Mouse (Mus musculus) urinary bladder, adult 2 months (tissue): ENCODE measurements around the gene Phc3. TPM values are rescaled to one million over a fixed set of nuclear protein-coding genes. Genes with fewer than 3 reads are reported as not detected.

Experiments
- DNase-seq: peaks from one replicate; pipeline ENCODE4 v3.0.0; 2022; ENCODE audit warnings: low spot score
- polyA plus RNA-seq: library from polyadenylated mRNA; depleted of rRNA; stranded (reverse); fragments of >200 nt; gene quantifications from 2 replicates; pipeline ENCODE4 v1.2.3, GENCODE M21; 2012; rRNA removed

Gene Phc3
- polyA plus RNA-seq = 20.9 and 25.0 TPM in 2 replicates

DNA sequence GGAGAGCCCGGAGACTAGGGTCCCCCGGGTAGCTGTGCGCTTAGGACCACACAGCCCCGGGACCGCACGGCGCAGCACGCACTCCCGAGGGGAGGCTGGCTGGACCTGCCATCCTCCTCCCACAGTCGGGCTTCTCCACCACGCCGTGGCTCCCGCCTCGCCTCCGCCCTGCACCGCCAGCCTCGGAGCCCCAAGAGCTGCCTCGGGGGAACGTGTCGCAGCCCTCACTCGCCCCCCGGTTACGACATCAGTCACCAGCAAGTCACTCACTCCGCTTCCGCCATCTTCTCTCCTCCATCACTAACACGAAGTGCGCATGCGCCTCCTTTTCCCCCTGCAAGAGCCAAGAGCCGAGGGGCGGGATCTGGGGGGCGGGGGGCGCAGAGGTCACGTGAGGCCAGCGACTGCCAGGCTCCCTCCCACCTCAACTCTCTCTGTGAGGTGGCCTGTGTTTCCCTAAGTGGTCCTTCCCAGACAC is at the start of gene Phc3:
Gene Phc3, minus strand, starts transcription at position 312 of the 478 bp plus-strand sequence.
- DNase-seq = peak; percentile 86

DNA sequence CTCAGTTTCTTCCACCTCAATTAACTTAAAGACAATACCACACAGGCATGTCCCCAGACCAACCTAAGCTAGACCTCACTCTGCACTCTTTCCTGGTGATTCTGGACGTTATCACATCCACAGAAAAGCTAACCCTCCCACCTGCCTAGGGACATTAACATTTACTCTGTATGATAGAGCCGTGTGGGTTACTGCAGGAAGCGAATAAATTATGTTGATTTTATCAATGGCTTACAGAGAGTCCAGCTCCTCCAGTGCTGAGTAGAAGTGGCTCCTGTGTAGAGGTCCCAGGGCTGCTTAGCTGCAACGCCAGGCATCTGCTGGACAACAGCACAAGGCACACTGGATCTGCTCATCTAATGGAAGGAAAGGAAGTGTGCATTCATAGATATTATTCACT is 48.4 kb upstream of the Phc3 start:
- DNase-seq = no peak

DNA sequence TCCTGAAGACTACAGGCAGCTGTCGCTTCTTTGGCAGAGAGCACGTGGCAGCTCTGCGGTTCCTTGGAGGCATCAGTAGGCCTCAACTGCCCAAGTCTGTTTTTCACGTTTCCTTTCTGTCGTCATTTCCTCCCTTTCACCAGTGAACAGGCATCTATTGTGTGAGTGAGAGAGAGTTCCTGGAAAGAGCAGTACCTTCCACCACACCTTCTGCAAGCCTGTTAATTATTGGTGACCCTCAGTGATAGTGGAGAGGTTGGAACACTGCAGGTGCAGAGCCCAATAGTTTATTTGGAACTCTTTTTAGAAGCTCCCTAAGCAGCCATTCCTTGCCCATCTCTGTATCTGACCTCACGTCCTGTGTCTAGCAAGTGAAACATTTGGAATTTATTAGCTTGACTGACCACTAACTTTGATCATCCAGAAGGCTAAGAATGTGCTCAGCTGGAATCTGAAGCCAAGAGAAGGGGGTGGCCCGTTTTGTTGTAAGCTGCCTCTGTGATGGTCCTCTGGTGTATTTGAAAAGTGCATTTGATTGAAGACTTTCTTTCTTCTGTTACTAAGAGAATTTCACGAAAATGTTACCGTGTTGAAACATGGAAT is 47.5 kb upstream of the Phc3 start:
- DNase-seq = no peak

DNA sequence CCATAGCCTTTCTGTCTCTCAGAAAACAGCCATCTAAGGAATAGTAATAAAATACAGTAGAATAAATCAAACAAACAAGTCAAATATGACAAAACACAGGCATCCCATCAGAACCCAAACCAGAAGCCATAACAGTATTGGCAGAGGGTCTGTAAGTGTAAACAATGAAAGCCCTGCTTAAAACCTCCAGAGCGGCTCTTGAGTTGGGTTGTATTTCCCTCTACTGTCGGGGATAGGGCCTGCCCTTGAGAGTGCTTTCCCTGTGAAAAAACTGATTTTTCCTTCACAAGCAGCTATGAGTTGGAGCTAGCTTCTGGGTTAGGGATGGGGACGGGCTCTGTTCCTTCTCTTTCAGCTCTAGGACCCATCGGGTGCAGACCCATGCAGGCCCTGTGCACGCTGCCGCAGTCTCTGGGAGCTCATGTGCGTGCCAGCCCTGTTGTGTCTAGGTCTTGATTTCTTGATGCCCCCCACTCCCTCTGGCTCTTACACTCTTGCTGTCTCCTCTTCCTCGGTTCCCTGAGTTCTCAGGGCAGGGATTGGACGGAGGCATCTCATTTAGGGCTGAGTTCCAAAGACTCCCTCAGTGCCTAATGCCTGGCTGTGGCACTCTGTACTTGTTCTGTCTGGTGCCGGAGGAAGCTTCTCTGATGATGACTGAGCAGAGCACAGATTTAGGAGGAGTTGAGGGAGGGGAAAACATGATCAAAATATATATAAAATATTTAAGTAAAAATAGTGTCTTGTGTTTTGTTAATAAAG is 46.6 kb upstream of the Phc3 start:
- no peak for DNase-seq

DNA sequence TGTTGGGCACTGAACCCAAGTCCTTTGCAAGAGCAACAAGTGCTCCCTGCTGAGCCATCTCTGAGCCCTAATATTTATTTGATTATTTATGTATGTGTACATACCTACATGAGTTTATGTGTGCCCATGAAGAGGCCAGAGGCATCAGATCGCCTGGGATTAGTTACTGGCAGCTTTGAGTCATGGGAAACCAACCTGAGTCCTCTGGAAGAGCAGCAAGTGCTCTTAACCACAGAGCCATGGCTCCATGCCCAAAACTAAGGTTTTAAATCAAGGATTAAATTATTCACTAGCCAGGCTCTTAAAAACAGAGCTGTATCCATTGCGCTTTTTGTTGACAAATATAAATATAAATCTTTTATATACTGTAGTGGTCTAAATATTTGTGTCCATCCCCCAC is 45.2 kb upstream of the Phc3 start:
- no peak for DNase-seq

DNA sequence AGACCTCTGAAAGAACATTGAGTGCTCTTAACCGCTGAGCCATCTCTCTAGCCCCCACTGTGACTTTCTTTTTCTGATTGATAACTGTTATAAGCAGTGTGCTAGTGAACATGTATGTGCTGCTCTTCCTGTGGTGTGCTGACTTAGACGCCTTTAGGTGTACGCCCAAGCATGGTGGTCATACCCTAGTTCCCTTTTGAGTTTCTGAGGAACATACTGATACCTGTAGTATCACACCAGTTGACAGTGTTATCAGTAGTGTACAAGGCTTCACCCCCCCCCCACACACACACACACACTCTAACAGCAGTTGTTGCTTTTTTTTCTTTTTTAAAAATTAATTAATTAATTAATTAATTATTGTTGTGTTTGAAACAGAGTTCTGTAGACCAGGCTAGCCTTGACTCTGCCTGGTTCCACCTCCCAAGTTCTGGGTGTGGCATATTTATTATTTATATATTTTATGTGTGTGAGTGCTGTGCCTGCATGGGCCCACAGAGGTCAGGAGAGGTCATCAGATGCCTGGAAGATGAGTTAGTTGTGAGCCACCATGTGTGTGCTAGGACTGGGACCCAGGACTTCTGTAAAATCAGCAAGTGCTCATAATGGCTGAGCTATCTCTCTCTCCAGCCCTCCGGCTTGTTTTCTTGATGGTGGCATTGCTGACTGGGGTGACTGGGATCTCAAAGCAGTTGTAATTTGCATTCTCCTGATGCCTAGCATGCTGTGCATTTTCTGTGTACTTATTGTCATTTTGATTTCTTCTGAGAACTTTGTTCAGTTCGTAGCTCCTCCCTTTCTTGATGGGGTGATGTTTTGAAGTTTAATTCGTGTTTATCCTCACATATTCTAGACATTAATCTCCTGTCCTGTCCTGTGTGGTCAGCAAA is 35.4 kb upstream of the Phc3 start:
- DNase-seq = no peak

DNA sequence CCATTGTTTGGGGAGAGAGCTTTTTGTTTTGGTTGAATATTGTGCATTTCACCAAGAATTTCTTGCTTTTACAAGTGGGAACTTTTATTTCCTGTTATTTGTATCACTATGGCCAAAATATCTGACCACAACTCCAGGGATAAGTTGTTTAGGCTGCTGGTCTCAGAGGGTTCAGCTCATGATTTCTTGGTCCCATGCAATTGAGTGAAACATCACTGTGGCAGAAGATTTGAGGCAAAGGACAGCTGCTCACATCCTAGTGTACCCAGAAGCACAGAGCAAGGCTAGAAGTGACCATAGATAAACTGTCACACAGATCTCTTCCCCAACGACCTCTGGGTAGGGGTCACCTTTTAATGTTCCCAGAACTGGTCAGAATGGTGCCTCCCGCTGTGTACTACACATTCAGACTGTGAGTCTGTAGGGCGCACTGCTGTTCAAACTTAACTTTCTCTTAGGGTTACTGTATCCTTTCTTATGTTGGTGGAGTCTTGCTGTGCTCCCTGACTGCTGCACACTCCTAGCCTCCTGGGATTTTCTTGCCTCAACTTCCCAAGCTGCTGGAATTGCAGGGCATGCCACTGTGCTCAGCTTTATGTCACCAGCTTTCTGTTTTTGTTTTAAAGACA is 31.9 kb upstream of the Phc3 start:
- DNase-seq = no peak

DNA sequence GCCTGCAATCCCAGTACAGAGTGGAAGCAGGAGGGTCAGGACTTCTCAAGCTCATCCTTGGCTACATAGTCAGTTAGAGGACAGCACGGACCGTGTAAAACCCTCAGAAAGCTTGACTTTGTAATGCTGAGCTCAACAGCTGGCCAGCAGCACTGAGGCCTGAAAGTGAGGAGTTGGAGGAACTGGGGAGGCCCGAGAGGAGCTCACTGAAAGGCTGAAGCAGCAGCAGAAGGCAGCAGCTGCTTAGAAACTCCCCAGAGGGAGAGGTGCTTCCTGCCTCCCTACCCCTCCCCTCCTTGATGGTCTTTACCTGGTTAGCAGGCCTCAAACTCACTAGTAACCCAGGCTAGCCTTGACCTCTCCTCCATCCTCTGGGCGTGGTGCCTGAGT is 30.8 kb upstream of the Phc3 start:
- no peak for DNase-seq

DNA sequence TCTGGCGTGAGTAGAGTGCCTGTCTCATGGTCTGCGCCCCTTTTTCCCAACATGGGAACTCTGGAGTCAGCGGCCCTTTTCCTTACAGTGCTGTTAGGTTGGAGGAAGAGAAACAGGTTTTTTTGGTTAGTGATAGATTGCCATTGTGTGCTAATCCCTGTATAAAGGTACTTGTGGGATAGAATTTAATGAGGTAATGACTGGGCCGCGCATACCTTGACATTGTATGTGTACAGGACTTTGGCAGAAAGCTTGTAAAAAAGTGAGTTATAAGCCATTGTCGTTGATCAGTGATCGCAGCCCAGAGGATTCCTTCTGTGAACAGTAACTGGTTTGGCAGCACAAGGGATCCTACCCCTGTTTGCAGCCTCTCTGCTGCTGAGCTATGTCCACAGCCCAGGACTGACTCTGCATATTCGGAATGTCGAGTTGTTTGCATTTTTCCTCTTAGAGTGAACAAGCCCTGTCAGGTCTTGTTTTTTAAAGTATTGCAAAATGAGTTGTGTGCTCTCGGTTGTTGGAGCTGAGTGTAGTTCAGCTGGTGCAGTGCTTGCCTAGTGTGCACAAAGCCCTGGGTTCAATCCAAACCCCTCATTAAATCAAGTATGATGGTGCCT is 30.3 kb upstream of the Phc3 start:
- no peak for DNase-seq

DNA sequence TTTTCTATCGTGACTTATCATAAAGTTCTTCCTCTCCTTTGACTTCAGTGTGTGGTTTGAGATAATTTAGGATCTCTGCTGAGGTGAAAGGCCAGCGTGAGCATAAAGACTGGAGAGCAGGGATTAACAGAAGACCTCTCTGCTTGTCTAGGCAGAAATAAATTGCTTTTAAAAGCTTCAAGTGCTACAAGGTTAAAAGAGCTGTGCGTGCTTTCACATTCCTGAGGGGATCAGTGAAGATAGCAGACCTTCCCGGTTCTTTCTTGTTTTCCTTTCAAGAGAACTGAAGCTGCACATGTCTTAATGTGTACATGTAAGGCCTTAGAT is 27.4 kb upstream of the Phc3 start:
- no peak for DNase-seq

DNA sequence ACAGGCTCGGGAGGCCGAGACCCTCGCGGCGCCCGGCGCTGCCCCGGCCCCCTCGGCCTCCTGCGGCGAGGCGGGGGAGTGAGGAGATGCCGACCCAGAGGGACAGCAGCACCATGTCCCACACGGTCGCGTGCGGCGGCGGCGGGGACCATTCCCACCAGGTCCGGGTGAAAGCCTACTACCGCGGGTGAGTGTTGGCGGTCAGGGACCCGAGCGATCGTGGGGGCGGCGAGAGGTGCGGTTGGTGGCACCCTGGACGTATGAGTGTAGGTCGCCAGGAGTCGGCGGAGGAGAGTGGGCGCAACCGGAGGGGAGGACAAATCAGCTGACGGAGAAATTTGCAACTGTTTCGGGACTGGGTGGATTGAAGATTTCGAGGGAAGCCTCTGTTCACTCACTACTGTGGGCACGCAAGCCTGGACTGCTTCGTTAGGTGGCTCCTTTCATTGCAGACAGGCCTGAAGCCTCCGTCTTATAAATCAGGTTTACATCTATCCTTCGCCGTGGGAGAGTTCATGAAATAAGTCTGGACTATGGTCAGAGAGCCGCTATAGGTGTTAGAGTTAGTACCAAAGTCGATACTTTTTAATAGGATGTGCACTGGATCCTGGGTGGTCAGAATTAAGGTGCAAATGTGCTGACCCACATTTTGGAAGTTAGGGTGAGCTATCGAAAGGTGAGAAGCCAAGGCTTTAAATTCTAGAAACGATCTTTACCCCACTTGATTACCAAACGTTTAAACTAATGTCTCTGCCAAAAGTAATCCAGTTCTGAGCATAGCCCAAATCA is 26.9 kb upstream of the Phc3 start:
- no peak for DNase-seq

DNA sequence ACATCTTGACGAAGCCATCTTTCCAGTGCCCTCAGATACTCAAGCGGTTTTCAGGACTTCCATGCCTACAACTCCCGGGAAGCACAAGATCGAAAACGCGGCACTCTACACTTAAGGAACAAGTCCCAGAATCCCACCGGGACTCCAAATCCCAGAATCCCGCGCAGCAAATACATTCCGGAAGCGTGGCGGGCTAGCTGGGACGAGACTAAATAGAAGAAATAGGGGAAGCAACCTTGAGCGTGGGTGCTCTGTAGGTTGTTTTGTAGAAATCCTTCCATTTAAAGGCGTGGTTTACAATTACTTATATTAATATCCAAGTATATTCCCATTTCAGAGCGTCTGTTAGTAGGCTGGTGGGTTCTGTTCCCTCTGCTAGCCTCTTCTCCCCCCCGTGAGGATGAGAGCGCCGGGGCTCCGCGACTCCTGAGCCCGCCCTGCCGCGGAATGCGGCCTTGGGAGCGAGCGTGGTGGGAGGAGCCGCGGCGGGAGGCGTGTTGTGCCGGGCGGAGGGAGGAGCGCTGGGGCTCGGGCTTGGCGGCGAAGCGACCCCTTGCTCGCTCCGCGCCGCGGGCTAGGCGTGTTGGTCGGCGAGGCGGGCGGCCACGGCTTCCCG is 26.2 kb upstream of the Phc3 start, which contains the start of gene Prkci:
Gene Prkci, plus strand, starts transcription at position 465 of the 616 bp plus-strand sequence.
- DNase-seq = peak; percentile 95

DNA sequence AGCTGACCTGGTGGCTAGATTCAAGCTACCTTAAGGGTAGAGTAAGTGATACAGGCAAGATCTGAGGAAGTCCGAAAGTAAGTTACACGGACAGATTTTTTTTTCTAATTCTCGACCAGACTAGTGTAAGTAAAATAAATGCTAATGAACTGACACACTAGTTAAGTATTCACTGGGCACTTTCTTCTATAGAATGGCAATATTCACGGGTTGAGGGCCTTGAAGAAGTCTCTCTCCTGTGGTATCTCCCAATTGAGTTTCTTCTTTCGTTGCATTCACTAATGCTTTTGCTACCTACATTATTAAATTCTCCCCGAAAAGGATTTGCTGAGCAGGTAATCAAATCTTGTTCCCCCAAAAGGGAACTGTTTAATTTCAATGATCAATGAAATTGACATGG is 25.6 kb upstream of the Phc3 start:
- no peak for DNase-seq

DNA sequence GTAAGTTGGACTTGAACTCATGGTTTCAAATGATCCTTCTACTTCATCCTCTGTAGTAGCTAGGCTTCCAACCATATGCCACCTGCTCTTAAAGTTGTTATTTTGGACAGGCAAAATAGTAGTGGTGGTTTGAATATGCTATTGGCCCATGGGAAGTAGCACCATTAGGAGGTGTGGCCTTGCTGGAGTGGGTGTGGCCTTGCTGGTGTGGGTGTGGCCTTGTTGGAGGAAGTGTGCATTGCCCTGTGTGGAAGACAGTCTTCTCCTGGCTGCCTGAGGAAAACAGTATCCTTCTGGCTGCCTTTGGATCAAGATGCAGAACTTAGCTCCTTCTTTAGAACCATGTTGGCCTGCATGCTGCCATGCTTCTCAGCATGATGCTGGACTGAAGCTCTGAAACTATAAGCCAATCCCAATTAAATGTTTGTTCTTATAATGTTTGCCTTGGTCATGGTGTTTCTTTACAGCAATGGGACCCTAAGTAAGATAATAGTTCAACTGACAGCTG is 23.9 kb upstream of the Phc3 start:
- DNase-seq = no peak

DNA sequence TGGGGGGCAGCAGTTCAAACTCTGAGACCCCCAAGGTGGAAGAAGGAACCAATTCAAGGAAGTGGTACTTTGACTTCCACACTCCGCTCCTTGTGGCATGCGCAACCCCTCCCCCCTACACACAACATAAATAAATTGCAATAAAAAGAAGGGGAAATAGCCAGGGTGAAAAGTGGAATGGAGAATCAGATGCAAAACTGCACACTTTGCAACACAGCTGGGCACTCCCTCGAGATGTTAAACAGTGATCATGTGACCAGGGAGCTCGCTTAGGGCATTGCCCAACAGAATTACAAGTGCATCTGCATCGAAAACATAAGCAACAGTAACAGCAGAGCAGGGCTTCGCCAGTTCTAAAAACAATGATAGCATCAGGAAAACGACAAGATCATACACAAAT is 22.9 kb upstream of the Phc3 start:
- no peak for DNase-seq

DNA sequence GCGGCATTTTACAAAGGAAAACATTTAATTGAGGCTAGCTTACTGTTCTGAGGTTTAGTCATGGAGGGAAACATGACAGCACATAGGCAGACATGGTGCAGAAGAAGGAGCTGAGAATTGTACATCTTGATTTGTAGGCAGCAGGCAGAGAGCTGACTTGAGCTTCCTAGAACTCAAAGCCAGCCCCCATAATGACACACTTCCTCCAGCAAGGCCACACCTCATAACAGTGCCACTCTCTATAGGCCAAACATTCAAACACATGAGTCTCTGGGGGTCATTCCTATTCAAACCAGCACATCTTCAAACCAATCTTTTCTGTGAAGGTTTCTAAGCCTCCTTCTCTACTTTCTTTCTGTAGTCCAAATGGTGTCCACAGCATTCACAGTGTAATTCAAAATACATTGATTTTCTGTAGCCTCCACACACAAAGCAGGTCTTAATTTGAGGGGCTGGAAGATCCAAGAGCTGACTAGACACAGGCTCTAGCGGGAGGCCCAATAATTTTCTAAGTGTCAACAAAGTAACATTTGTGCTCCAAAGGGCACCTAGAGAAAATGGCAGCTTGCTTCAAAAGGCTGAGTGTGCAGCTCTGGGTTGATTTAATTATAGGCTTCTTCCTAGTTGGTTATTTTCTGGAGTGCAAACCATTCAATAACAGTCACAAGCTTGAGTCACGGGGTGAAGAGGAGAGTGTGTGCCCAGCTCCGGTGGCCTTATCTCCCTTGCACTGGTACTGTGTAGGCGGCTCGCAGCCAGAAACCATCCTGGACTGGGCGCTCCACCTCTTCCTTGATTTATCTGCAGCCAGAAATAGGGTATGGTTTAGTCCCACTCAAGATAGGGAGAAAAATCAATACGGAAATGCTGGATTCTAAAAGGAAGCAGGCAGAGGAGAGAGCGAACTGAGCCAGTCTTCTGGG is 18.4 kb upstream of the Phc3 start:
- no peak for DNase-seq

DNA sequence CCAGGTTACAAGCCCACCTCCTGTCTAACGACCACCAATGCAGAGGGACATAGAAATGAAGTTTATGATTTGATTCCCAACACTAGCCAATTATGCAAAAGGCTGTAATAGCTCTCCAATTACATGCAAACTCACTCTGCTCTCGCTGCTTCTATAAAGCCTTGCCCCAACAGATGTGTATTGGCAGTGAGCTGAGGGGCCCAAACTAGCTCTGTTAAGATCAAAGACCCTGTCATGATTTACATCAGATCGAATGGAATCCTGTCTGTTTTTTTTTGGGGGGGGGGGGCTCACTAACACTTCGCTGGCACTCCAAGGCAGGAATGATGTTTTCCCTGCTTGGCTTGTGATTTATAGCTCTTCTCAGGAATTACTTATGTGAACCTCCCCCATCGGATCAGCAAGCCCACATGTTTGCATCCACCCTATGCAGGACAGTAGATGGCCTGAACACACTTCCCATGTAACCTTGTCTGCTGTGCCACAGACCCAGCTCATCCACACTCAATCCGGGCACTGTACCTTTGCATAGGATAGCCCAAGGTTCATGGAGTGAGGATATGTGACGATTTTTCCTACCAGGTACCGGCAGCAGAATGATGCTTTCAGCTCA is 13.8 kb upstream of the Phc3 start:
- no peak for DNase-seq

DNA sequence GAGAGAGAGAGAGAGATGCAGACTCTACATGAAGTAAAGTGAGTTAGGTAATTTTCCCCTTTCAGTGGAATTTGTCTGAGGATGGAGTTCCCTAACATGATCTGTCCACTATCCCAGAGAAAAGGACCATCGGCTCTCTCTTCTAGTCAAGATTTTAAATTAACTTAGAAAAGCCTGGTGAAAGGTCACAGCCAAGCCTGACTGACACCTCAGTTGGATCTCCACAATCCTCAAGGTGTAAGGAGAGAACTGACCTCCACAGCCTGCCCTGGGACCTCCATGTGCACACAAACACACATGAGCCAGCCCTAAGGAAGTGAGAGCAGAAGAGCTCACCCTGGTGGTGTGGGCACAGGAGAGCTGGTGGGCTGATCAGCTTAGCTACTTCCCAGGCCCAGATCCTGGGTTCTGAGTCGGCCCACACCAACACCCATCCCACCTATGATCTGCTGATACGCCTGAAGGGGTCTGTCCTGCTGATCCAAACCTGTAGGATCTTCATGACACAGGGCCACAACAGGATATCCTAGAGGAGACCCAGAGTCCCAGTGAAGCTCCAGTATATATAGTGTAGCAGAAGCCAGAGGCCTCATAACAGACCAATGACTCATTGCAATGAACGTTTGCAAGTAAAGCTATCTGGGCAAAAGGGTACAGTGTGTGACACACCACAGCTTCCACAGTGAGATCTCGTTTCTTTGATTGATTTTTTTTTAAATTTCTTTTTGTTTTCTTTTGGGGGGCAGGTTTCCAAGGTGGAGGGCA is 12.6 kb upstream of the Phc3 start:
- peak; percentile 32 for DNase-seq
